ENCODE assay signal across 7 mouse cellular contexts in the genomic region with DNA sequence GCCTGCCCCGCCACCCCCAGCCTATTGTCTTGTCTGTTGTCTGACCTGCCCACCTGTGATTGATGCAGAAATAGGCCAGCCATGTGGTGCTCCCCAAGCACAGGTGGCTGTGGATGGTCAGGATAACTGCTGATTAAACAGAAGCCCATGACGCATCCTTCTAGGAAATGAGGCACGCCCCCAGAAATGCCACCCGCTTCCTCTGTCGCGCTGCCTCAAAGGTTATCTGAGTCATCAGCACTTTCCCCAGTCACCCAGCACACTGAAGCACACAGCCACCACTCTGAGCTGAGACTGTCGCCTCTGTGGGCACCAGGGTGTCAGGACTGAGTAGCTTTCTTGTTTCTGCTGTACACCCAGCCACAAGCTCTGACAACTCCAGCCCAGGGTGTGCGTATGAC. TPM values are rescaled to one million over a fixed set of nuclear protein-coding genes. Genes with fewer than 3 reads are reported as not detected.
DNase-seq lines count a peak whose midpoint lies in the region; ATAC-seq lines count a peak whose summit lies in the region.

No protein-coding gene starts in this region.

- WGBS in heart, embryonic 15.5 days: 41% methylated on average over 8 of the region's 8 CpGs

- H3K36me3 ChIP-seq in heart, embryonic 15.5 days: no peaks in the 10 kb centered on the region

- H3K9me3 ChIP-seq in heart, embryonic 15.5 days (replicated peaks): no peaks in the 10 kb centered on the region

- intact Hi-C loops in left cerebral cortex, postnatal 25 days (cut with DNase I): no loop called here

- peak; percentile 38 to 42 for DNase-seq in spleen, postnatal 36 days (ENCODE audit: low spot score in 2 of 2)
- no peak for DNase-seq in spleen, postnatal 14 days (ENCODE audit: low spot score in 2 of 2)
- peak; percentile 76 to 78 for DNase-seq in adrenal gland, postnatal 36 days
- peak; percentile 36 to 82 for DNase-seq in left cerebral cortex, postnatal 25 days (ENCODE audit: low spot score in 2 of 2)
- DNase-seq in naive thymus-derived CD4-positive, alpha-beta T cell, adult 2 months (ENCODE audit: low read depth): peak; percentile 34

- no peak overlapping the region for H3K4me3 ChIP-seq in heart, embryonic 15.5 days

- H3K27ac ChIP-seq in heart, embryonic 15.5 days: peak overlapping the region; percentile 48

- no peak overlapping the region for H3K9ac ChIP-seq in heart, embryonic 15.5 days

- H3K4me2 ChIP-seq in heart, embryonic 15.5 days: peak overlapping the region; percentile 5; the same call in 1 of the 2 replicates

- ATAC-seq in heart, embryonic 15.5 days (replicated peaks; ENCODE audit: insufficient number of reproducible peaks, insufficient read depth, low FRiP score, low read depth): no peak; the same call in 1 of the 2 replicates
- ATAC-seq in erythroid progenitor cell, adult 5-6 weeks (replicated peaks; ENCODE audit: low FRiP score, poor library complexity, severe bottlenecking): no peak

- H3K27me3 ChIP-seq in heart, embryonic 15.5 days: no peaks in the 10 kb centered on the region

- peaks cover 85% of the 10 kb centered on the region for H3K4me1 ChIP-seq in heart, embryonic 15.5 days (replicated peaks)

RNA-seq across cellular contexts. Expression of a gene that starts 24.9 kb away (rescaled TPM):
- 10 to 100 TPM in 1 of 2 experiments, 1 to 10 TPM in 1; 9.2 to 22.3 TPM for total RNA-seq in adrenal gland, postnatal 36 days (2021)
- 60.8 and 71.4 TPM in 2 replicates for polyA plus RNA-seq in heart, embryonic 15.5 days (2015; fragmentation: Nextera tagmentation; extraction: Ambion mirVana)
- total RNA-seq in left cerebral cortex, postnatal 25 days (2021): 10 to 100 TPM; 29.4 to 29.8 TPM
- total RNA-seq in erythroid progenitor cell, adult 5-6 weeks (2015; ENCODE audit: low replicate concordance): 0.42 and 1.4 TPM in 2 replicates
- total RNA-seq in erythroid progenitor cell, adult 5-6 weeks (2017; ENCODE audit: low replicate concordance): 0.90 and 1.2 TPM in 2 replicates

Comparison
In these comparisons a context has a peak if more than half of its experiments do, and no peak if none do; other contexts are left out.
1. DNase-seq: peak in spleen, postnatal 36 days (2 of 2), adrenal gland, postnatal 36 days (2 of 2), left cerebral cortex, postnatal 25 days (2 of 2) and naive thymus-derived CD4-positive, alpha-beta T cell, adult 2 months (single experiment); none in spleen, postnatal 14 days (0 of 2).
2. RNA of a gene that starts 24.9 kb away (total RNA-seq): 29.4 to 29.8 TPM in left cerebral cortex, postnatal 25 days and 9.2 to 22.3 TPM in adrenal gland, postnatal 36 days; 0.42 to 1.4 TPM in erythroid progenitor cell, adult 5-6 weeks; every median in the first group is over 4 times any median in the second.